Mouse (Mus musculus) limb, embryonic 15.5 days (tissue): Measurements from ENCODE around the gene Gpr132. TPM values are rescaled to one million over a fixed set of nuclear protein-coding genes. Genes with fewer than 3 reads are reported as not detected.

Source experiments
- polyA plus RNA-seq: library from polyadenylated mRNA; unstranded; fragments of >200 nt; fragmentation: Nextera tagmentation; extraction: Ambion mirVana; gene quantifications from 2 replicates; pipeline ENCODE4 v1.2.1, GENCODE M21; 2015

The Gpr132 gene
- polyA plus RNA-seq, 1 experiment from 2014 or later, result 0.41 TPM

Other genes with a start within 250 kb of the Gpr132 start
- gene Adssl1, start 248.2 kb downstream of the Gpr132 start, polyA plus RNA-seq, result 11.6 and 27.2 TPM in 2 replicates
- gene Siva1, start 223.5 kb downstream of the Gpr132 start, polyA plus RNA-seq, result 195 and 218 TPM in 2 replicates
- gene Akt1, start 193.3 kb downstream of the Gpr132 start, polyA plus RNA-seq, result 75.1 and 86.0 TPM in 2 replicates
- gene Zbtb42, start 189.4 kb downstream of the Gpr132 start, polyA plus RNA-seq, result 3.4 and 3.7 TPM in 2 replicates
- 24.0 and 26.7 TPM in 2 replicates for gene Cep170b, start 147.8 kb downstream of the Gpr132 start, polyA plus RNA-seq
- 13.1 and 14.5 TPM in 2 replicates for gene Pld4, start 107.6 kb downstream of the Gpr132 start, polyA plus RNA-seq
- gene Ahnak2, start 65.6 kb downstream of the Gpr132 start, polyA plus RNA-seq, result 9.4 and 9.8 TPM in 2 replicates
- 5.9 and 6.4 TPM in 2 replicates for gene Clba1, start 59.3 kb downstream of the Gpr132 start, polyA plus RNA-seq
- gene Cdca4, start 38.8 kb downstream of the Gpr132 start, polyA plus RNA-seq, result 105 TPM in 2 replicates
- 10.3 and 11.6 TPM in 2 replicates for gene Jag2, start 61.5 kb upstream of the Gpr132 start, polyA plus RNA-seq
- 70.5 and 71.2 TPM in 2 replicates for gene Nudt14, start 73.9 kb upstream of the Gpr132 start, polyA plus RNA-seq
- gene Btbd6, start 108.3 kb upstream of the Gpr132 start, polyA plus RNA-seq, result 25.4 and 26.3 TPM in 2 replicates
- gene Brf1, start 132.5 kb upstream of the Gpr132 start, polyA plus RNA-seq, result 57.1 and 61.7 TPM in 2 replicates
- 12.9 and 13.8 TPM in 2 replicates for gene Pacs2, start 146.3 kb upstream of the Gpr132 start, polyA plus RNA-seq
- gene Tex22, start 206.3 kb upstream of the Gpr132 start, polyA plus RNA-seq, result 0.19 TPM in 1 of 2 replicates, not detected in the other
- gene Mta1, start 230.1 kb upstream of the Gpr132 start, polyA plus RNA-seq, result 10.6 and 12.9 TPM in 2 replicates